Mouse (Mus musculus) right cerebral cortex, postnatal 10 days (tissue): ENCODE results near the gene A930017K11Rik.

Experiments used
- DNase-seq, 2 experiments: peaks; one replicate each; pipeline ENCODE4 v3.0.0; 2021; ENCODE audit warnings: low spot score in 2 of 2

Gene A930017K11Rik

GRCm38 (mm10) chr17:25959630-25960467 is 7.5 kb upstream of the A930017K11Rik start:
- no peak for DNase-seq

- DNase-seq, result no peak
These were observed 6.6 kb upstream of the A930017K11Rik start for GRCm38 (mm10) chr17:25958771-25959494.

- DNase-seq, result no peak
These were observed 5.3 kb upstream of the A930017K11Rik start for GRCm38 (mm10) chr17:25957586-25958051.

GRCm38 (mm10) chr17:25956631-25957030 is 4.3 kb upstream of the A930017K11Rik start:
- DNase-seq, result no peak

- DNase-seq, result no peak
These were observed 3.8 kb upstream of the A930017K11Rik start for GRCm38 (mm10) chr17:25956201-25956600.

GRCm38 (mm10) chr17:25955736-25956135 is 3.4 kb upstream of the A930017K11Rik start:
- DNase-seq, result no peak

GRCm38 (mm10) chr17:25954671-25955070 is 2.3 kb upstream of the A930017K11Rik start:
- DNase-seq, result no peak

GRCm38 (mm10) chr17:25953161-25953560 is 796 bp upstream of the A930017K11Rik start:
- no peak for DNase-seq

GRCm38 (mm10) chr17:25951225-25951802 is 1.1 kb downstream of the A930017K11Rik start:
- no peak for DNase-seq

- no peak for DNase-seq
These were observed 1.7 kb downstream of the A930017K11Rik start for GRCm38 (mm10) chr17:25950706-25951105.

- DNase-seq, result no peak
These were observed 2.4 kb downstream of the A930017K11Rik start for GRCm38 (mm10) chr17:25949981-25950380.

GRCm38 (mm10) chr17:25948051-25948450 is 4.3 kb downstream of the A930017K11Rik start:
- DNase-seq, result no peak

GRCm38 (mm10) chr17:25947576-25947975 is 4.8 kb downstream of the A930017K11Rik start:
- no peak for DNase-seq

GRCm38 (mm10) chr17:25946891-25947290 is 5.5 kb downstream of the A930017K11Rik start:
- no peak for DNase-seq

- DNase-seq, result no peak
These were observed 6.0 kb downstream of the A930017K11Rik start for GRCm38 (mm10) chr17:25946349-25946748.

GRCm38 (mm10) chr17:25945517-25946155 is 6.7 kb downstream of the A930017K11Rik start:
- no peak for DNase-seq

- DNase-seq, result no peak
These were observed 7.8 kb downstream of the A930017K11Rik start, which contains the start of the genes Pigq and Nhlrc4 for GRCm38 (mm10) chr17:25944366-25945163. Gene Pigq (minus strand): TSS chr17:25944936. Gene Nhlrc4 (minus strand): TSS chr17:25944961.

GRCm38 (mm10) chr17:25943769-25944168 is 8.6 kb downstream of the A930017K11Rik start:
- DNase-seq, result no peak

GRCm38 (mm10) chr17:25943221-25943620 is 9.1 kb downstream of the A930017K11Rik start:
- DNase-seq, result no peak

GRCm38 (mm10) chr17:25942597-25943151 is 9.7 kb downstream of the A930017K11Rik start:
- no peak for DNase-seq
